Mouse (Mus musculus) ES-Bruce4 (cell line): ENCODE data around the gene BC028528.

Experiments used
- CTCF ChIP-seq: IDR thresholded peaks from one replicate; pipeline ENCODE4 v1.8.1; 2011; ENCODE audit warnings: low read depth, low read length
- EP300 ChIP-seq: IDR thresholded peaks from 2 replicates; pipeline ENCODE4 v1.6.1; 2011; ENCODE audit warnings: low read depth, low read length; ENCODE audit not compliant: insufficient read depth
- POLR2A ChIP-seq: IDR thresholded peaks from one replicate; pipeline ENCODE4 v1.8.1; 2011; ENCODE audit warnings: low read length; ENCODE audit not compliant: insufficient read depth

- TF ChIP-seq CTCF (no peak), POLR2A (peak; percentile 78), EP300 (no peak)
Observed at GRCm38 (mm10) chr3:95871392-95871867, 20.4 kb downstream of the BC028528 start, which contains the start of gene Mrps21.
